8 mouse cellular contexts compared by ENCODE assay signal in the genomic region with DNA sequence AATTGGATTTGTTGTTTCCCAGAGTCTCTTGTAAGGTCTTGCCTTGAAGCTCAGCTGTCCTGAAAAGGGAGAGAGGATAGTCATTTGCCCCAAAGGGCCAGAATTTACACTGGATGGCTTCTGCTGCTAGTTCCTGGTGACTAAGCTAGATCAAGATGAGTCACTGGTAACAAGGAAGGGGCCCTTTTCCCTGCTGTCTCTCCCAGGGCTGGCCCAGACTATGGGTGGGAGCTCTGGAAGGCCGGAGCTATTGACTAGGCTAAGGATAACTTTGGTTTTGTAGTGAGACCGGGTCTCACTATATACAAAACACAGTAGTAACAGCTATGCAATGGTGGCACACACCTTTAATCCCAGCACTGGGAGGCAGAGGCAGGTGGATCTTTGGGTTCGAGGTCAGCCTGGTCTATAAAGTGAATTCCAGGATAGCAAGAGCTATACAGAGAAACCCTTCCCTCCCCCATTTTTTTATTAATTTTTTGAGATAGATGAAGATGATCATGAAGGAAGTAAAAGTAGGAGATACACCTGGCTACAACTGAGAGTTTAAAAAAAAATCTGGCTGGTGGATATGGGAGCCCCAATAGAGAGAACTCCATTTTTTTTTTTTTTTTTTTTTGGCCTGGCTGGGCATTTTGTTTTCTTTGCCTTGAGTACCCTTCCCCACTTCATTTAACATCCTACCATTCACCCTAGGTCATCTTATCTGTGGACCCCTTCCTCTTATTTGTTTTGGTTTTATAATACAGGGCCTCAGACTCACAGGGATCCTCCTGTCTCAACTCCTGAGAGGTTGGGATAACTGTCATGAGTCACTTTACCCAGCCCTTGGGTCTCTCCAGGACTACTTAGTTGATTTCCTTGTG. TPM values are rescaled to one million over a fixed set of nuclear protein-coding genes. Genes with fewer than 3 reads are reported as not detected.
A peak's percentile ranks its signal among the peaks of the same experiment; 100 is the strongest.
DNase-seq lines count a peak whose midpoint lies in the region; ATAC-seq lines count a peak whose summit lies in the region.

No protein-coding gene starts in this region.

- peak overlapping the region; percentile 57 for H3K4me2 ChIP-seq in kidney, embryonic 14.5 days (replicated peaks; ENCODE audit: low read depth, low read length)
- H3K4me2 ChIP-seq in midbrain, embryonic 12.5 days (replicated peaks): peak overlapping the region; percentile 89

- H3K4me3 ChIP-seq in kidney, embryonic 14.5 days (ENCODE audit: low read length): peak overlapping the region; percentile 100
- H3K4me3 ChIP-seq in midbrain, embryonic 12.5 days: peak overlapping the region; percentile 99

- no peaks in the 10 kb centered on the region for H3K9me3 ChIP-seq in kidney, embryonic 14.5 days (ENCODE audit: control insufficient read depth, low read length)
- H3K9me3 ChIP-seq in midbrain, embryonic 12.5 days: no peaks in the 10 kb centered on the region

- no peaks in the 10 kb centered on the region for H3K27me3 ChIP-seq in kidney, embryonic 14.5 days (ENCODE audit: control insufficient read depth, insufficient read depth, low read length)
- no peaks in the 10 kb centered on the region; the same call in 1 of the 2 replicates for H3K27me3 ChIP-seq in midbrain, embryonic 12.5 days

- WGBS in kidney, embryonic 14.5 days: 91% methylated on average over 3 of the region's 3 CpGs
- WGBS in midbrain, embryonic 12.5 days: 88% methylated on average over 3 of the region's 3 CpGs

- H3K36me3 ChIP-seq in kidney, embryonic 14.5 days (ENCODE audit: control insufficient read depth, insufficient read depth, low read length): peaks cover 8% of the 10 kb centered on the region; the same call in 1 of the 2 replicates
- H3K36me3 ChIP-seq in midbrain, embryonic 12.5 days: peaks cover 8% of the 10 kb centered on the region

- no peak overlapping the region for H3K27ac ChIP-seq in kidney, embryonic 14.5 days (ENCODE audit: low read depth, low read length)
- peak overlapping the region; percentile 43; the same call in 1 of the 2 replicates for H3K27ac ChIP-seq in midbrain, embryonic 12.5 days (replicated peaks)

- peaks cover 4% of the 10 kb centered on the region; the same call in 1 of the 2 replicates for H3K4me1 ChIP-seq in kidney, embryonic 14.5 days (ENCODE audit: control insufficient read depth, insufficient read depth, low read length)
- H3K4me1 ChIP-seq in midbrain, embryonic 12.5 days: peaks cover 16% of the 10 kb centered on the region

- peak overlapping the region; percentile 94; the same call in 1 of the 2 replicates for H3K9ac ChIP-seq in kidney, embryonic 14.5 days (ENCODE audit: low read depth, low read length)
- peak overlapping the region; percentile 25; the same call in 1 of the 2 replicates for H3K9ac ChIP-seq in midbrain, embryonic 12.5 days (replicated peaks)

- no peak for DNase-seq in kidney, adult 8-10 months
- DNase-seq in Muller cell, postnatal 12 days (ENCODE audit: inconsistent ontology term): peak; percentile 61
- peak; percentile 7 for DNase-seq in heart, postnatal 4 days
- DNase-seq in right cerebral cortex, adult 2 months (ENCODE audit: low spot score in 2 of 2): no peak
- no peak for DNase-seq in embryo, embryonic 9.5 days (ENCODE audit: extremely low spot score)
- no peak for DNase-seq in cerebellum, adult 11 months

- no peak; the same call in 1 of the 2 replicates for ATAC-seq in kidney, embryonic 14.5 days (ENCODE audit: low FRiP score, low TSS enrichment)
- no peak for ATAC-seq in midbrain, embryonic 12.5 days (ENCODE audit: low FRiP score, low read depth)

RNA-seq across cellular contexts. Expression of gene Crk, which starts 0.9 kb away (rescaled TPM):
- polyA plus RNA-seq in kidney, embryonic 14.5 days (2014; fragmentation: Nextera tagmentation; extraction: Ambion mirVana): 66.1 and 119 TPM in 2 replicates
- 100 to 1,000 TPM; 117 to 123 TPM for total RNA-seq in heart, postnatal 4 days (2021)
- polyA plus RNA-seq in midbrain, embryonic 12.5 days (2016; fragmentation: Nextera tagmentation; extraction: Ambion mirVana): 140 and 142 TPM in 2 replicates

RNA-seq across cellular contexts. Expression of gene Myo1c, which starts 27.8 kb away (rescaled TPM):
- polyA plus RNA-seq in kidney, embryonic 14.5 days (2014; fragmentation: Nextera tagmentation; extraction: Ambion mirVana): 21.5 and 32.0 TPM in 2 replicates
- total RNA-seq in heart, postnatal 4 days (2021): 100 to 1,000 TPM; 158 to 160 TPM
- 15.5 and 16.4 TPM in 2 replicates for polyA plus RNA-seq in midbrain, embryonic 12.5 days (2016; fragmentation: Nextera tagmentation; extraction: Ambion mirVana)

RNA-seq across cellular contexts. Expression of gene Inpp5k, which starts 47.3 kb away (rescaled TPM):
- 24.9 and 30.1 TPM in 2 replicates for polyA plus RNA-seq in kidney, embryonic 14.5 days (2014; fragmentation: Nextera tagmentation; extraction: Ambion mirVana)
- total RNA-seq in heart, postnatal 4 days (2021): 10 to 100 TPM; 23.4 to 26.9 TPM
- 27.2 and 28.4 TPM in 2 replicates for polyA plus RNA-seq in midbrain, embryonic 12.5 days (2016; fragmentation: Nextera tagmentation; extraction: Ambion mirVana)

RNA-seq across cellular contexts. Expression of gene Ywhae, which starts 54.6 kb away (rescaled TPM):
- polyA plus RNA-seq in kidney, embryonic 14.5 days (2014; fragmentation: Nextera tagmentation; extraction: Ambion mirVana): 918 and 1,088 TPM in 2 replicates
- total RNA-seq in heart, postnatal 4 days (2021): 100 to 1,000 TPM; 826 to 885 TPM
- polyA plus RNA-seq in midbrain, embryonic 12.5 days (2016; fragmentation: Nextera tagmentation; extraction: Ambion mirVana): 1,324 and 1,373 TPM in 2 replicates

Comparison
In these comparisons a context has a peak if more than half of its experiments do, and no peak if none do; other contexts are left out.
1. DNase-seq: peak in Muller cell, postnatal 12 days (single experiment) and heart, postnatal 4 days (single experiment); none in kidney, adult 8-10 months (0 of 2), right cerebral cortex, adult 2 months (0 of 2), embryo, embryonic 9.5 days (single experiment) and cerebellum, adult 11 months (single experiment).